In genomic region chr7:99057053-99057630, GRCm38 (mm10) we compare ENCODE assay signal across 17 mouse cellular contexts.
DNase-seq lines count a peak whose midpoint lies in the region; ATAC-seq and TF ChIP-seq lines count a peak whose summit lies in the region.
"Had no signal": no experiment of that assay in that cellular context is flagged by ENCODE, and none has a peak within 500 bp of the region (broad histone marks: within the 10 kb centered on the region; RNA-seq: fewer than 3 reads in every experiment).

No protein-coding gene starts in this region.

- ATAC-seq in lung, postnatal 0 days = no peak
- ATAC-seq in hindbrain, embryonic 14.5 days (ENCODE audit: low FRiP score) = no peak
- ATAC-seq: forebrain, embryonic 16.5 days had no signal

- no peaks in the 10 kb centered on the region for H3K4me1 ChIP-seq in lung, postnatal 0 days (ENCODE audit: insufficient read depth, low read depth, low read length)
- H3K4me1 ChIP-seq in hindbrain, embryonic 14.5 days (replicated peaks; ENCODE audit: control insufficient read depth, insufficient read depth, low read length) = no peaks in the 10 kb centered on the region
- H3K4me1 ChIP-seq: neural tube, embryonic 13.5 days had no signal

- WGBS in lung, postnatal 0 days = 66% methylated on average over 17 of the region's 17 CpGs
- WGBS in hindbrain, embryonic 14.5 days = 82% methylated on average over 17 of the region's 17 CpGs

- H3K4me2 ChIP-seq in lung, postnatal 0 days (replicated peaks; ENCODE audit: low read depth, low read length) = no peak overlapping the region
- H3K4me2 ChIP-seq in hindbrain, embryonic 14.5 days (replicated peaks) = no peak overlapping the region
- H3K4me2 ChIP-seq: heart, embryonic 11.5 days; neural tube, embryonic 13.5 days had no signal

- H3K27me3 ChIP-seq in lung, postnatal 0 days (replicated peaks; ENCODE audit: insufficient read depth, low read length) = no peaks in the 10 kb centered on the region
- no peaks in the 10 kb centered on the region for H3K27me3 ChIP-seq in hindbrain, embryonic 14.5 days (ENCODE audit: control insufficient read depth, insufficient read depth, low read length)
- H3K27me3 ChIP-seq: neural tube, embryonic 13.5 days had no signal

- no peak for TF ChIP-seq CTCF in lung, postnatal 0 days (IDR thresholded peaks at IDR 0.05)

- no peak overlapping the region for H3K27ac ChIP-seq in lung, postnatal 0 days (ENCODE audit: low read length)
- no peak overlapping the region for H3K27ac ChIP-seq in hindbrain, embryonic 14.5 days
- H3K27ac ChIP-seq: liver, embryonic 14.5 days; neural tube, embryonic 13.5 days had no signal

- DNase-seq in adrenal gland, adult 2 months = peak; percentile 51
- DNase-seq in adrenal gland, adult 8-10 months = no peak
- peak; percentile 35 for DNase-seq in kidney, adult 9 months
- no peak for DNase-seq in kidney, postnatal 10 days
- DNase-seq in 3134 (ENCODE audit: extremely low read depth, insufficient read length, low spot score) = peak; percentile 67
- peak; percentile 27 for DNase-seq in lung, postnatal 0 days (ENCODE audit: low spot score)
- no peak for DNase-seq in hindbrain, embryonic 14.5 days (ENCODE audit: low spot score)
- no peak for DNase-seq in frontal cortex, postnatal 25 days (ENCODE audit: low spot score in 2 of 2)
- DNase-seq: cerebellum, postnatal 10 days; gastrocnemius, postnatal 14 days; kidney, postnatal 4 days; right cerebral cortex, postnatal 4 days; thymus, adult 18-20 months had no signal

- H3K4me3 ChIP-seq in lung, postnatal 0 days (ENCODE audit: low read depth, low read length) = no peak overlapping the region
- H3K4me3 ChIP-seq in hindbrain, embryonic 14.5 days (replicated peaks; ENCODE audit: low read length) = no peak overlapping the region
- H3K4me3 ChIP-seq: neural tube, embryonic 13.5 days had no signal

- no peaks in the 10 kb centered on the region; the same call in 1 of the 2 replicates for H3K36me3 ChIP-seq in lung, postnatal 0 days (ENCODE audit: insufficient read depth, low read length)
- no peaks in the 10 kb centered on the region for H3K36me3 ChIP-seq in hindbrain, embryonic 14.5 days (replicated peaks; ENCODE audit: control insufficient read depth, insufficient read depth)
- H3K36me3 ChIP-seq: neural tube, embryonic 13.5 days had no signal

- H3K9ac ChIP-seq in lung, postnatal 0 days (replicated peaks; ENCODE audit: low read depth) = no peak overlapping the region
- H3K9ac ChIP-seq in hindbrain, embryonic 14.5 days = no peak overlapping the region
- H3K9ac ChIP-seq: liver, embryonic 14.5 days; neural tube, embryonic 13.5 days had no signal

- no peak for TF ChIP-seq EP300 in lung, postnatal 0 days (IDR thresholded peaks at IDR 0.05)

- no peaks in the 10 kb centered on the region for H3K9me3 ChIP-seq in lung, postnatal 0 days (ENCODE audit: low read length)
- H3K9me3 ChIP-seq in hindbrain, embryonic 14.5 days (ENCODE audit: control insufficient read depth, low read length) = no peaks in the 10 kb centered on the region
- H3K9me3 ChIP-seq: neural tube, embryonic 13.5 days had no signal

Comparison
In these comparisons a context has a peak if more than half of its experiments do, and no peak if none do; other contexts are left out.
1. DNase-seq: peak in adrenal gland, adult 2 months (single experiment), kidney, adult 9 months (single experiment), 3134 (single experiment) and lung, postnatal 0 days (single experiment); none in adrenal gland, adult 8-10 months (single experiment), kidney, postnatal 10 days (single experiment), hindbrain, embryonic 14.5 days (single experiment) and frontal cortex, postnatal 25 days (0 of 2).